10 mouse cellular contexts compared by ENCODE assay signal in the genomic region with DNA sequence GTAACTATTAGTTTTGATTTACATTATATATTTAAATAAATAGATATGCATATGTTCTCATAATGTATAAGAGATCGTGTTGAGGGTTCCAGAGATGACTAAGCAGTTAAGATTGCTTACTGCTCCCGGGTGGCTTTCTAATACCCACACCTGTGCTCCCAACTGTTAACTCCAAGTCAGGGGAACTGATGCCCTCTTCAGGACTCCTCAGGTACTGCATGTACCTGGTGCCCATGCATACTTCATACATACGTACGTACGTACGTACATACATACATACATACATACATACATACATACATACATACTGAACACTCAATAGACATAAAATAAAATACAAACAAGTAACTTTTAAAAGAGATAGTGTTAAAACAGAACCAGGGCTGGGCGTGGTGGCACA. TPM values are rescaled to one million over a fixed set of nuclear protein-coding genes. Genes with fewer than 3 reads are reported as not detected.
A peak's percentile ranks its signal among the peaks of the same experiment; 100 is the strongest.
DNase-seq lines count a peak whose midpoint lies in the region; ATAC-seq lines count a peak whose summit lies in the region.
"Had no signal": no experiment of that assay in that cellular context is flagged by ENCODE, and none has a peak within 500 bp of the region (broad histone marks: within the 10 kb centered on the region; RNA-seq: fewer than 3 reads in every experiment).

No protein-coding gene starts in this region.

- H3K4me1 ChIP-seq in kidney, embryonic 14.5 days (ENCODE audit: control insufficient read depth, insufficient read depth, low read length): no peaks in the 10 kb centered on the region

- intact Hi-C loops in left cerebral cortex, postnatal 10 days (cut with DNase I): no loop called here

- WGBS in kidney, embryonic 14.5 days: 86% methylated on average over 7 of the region's 7 CpGs

- H3K4me3 ChIP-seq in kidney, embryonic 14.5 days (ENCODE audit: low read length): no peak overlapping the region

- H3K27me3 ChIP-seq in kidney, embryonic 14.5 days (ENCODE audit: control insufficient read depth, insufficient read depth, low read length): no peaks in the 10 kb centered on the region

- peak; percentile 4 for DNase-seq in CD4-positive, CD25-positive, alpha-beta regulatory T cell, adult 2 months (ENCODE audit: low read depth, low spot score)
- DNase-seq in kidney, adult 9 months: peak; percentile 13
- peak; percentile 21 for DNase-seq in 3T3-L1 (ENCODE audit: low read depth, low spot score)
- peak; percentile 14 to 34 for DNase-seq in cerebellum, postnatal 10 days
- DNase-seq in left cerebral cortex, postnatal 10 days (ENCODE audit: extremely low spot score in 1 of 2, low spot score in 2 of 2): no peak
- DNase-seq: layer of hippocampus, postnatal 36 days had no signal

- no peak overlapping the region for H3K27ac ChIP-seq in kidney, embryonic 14.5 days (ENCODE audit: low read depth, low read length)

- H3K36me3 ChIP-seq in kidney, embryonic 14.5 days (ENCODE audit: control insufficient read depth, insufficient read depth, low read length): no peaks in the 10 kb centered on the region

- no peaks in the 10 kb centered on the region for H3K9me3 ChIP-seq in kidney, embryonic 14.5 days (ENCODE audit: control insufficient read depth, low read length)

- ATAC-seq in CD4-positive, CD25-positive, alpha-beta regulatory T cell, adult 4 months: no peak
- ATAC-seq in kidney, embryonic 14.5 days (ENCODE audit: low FRiP score, low TSS enrichment): no peak
- ATAC-seq in erythroid progenitor cell, adult 5-6 weeks (replicated peaks; ENCODE audit: low FRiP score, poor library complexity, severe bottlenecking): no peak
- ATAC-seq: forebrain, embryonic 14.5 days had no signal

- H3K9ac ChIP-seq in kidney, embryonic 14.5 days (ENCODE audit: low read depth, low read length): no peak overlapping the region

- no peak overlapping the region for H3K4me2 ChIP-seq in kidney, embryonic 14.5 days (replicated peaks; ENCODE audit: low read depth, low read length)

RNA-seq across cellular contexts. Expression of gene Zfp37, which starts 1.4 kb away (rescaled TPM):
- polyA plus RNA-seq in CD4-positive, CD25-positive, alpha-beta regulatory T cell, adult 4 months (2017; shearing (Covaris generic)): under 1 TPM in 1 of 2 experiments, not detected in 1; 0.58 TPM
- 10.0 and 15.5 TPM in 2 replicates for polyA plus RNA-seq in kidney, embryonic 14.5 days (2014; fragmentation: Nextera tagmentation; extraction: Ambion mirVana)
- not detected in 2 replicates for total RNA-seq in erythroid progenitor cell, adult 5-6 weeks (2015; ENCODE audit: low replicate concordance)
- total RNA-seq in erythroid progenitor cell, adult 5-6 weeks (2017; ENCODE audit: low replicate concordance): 0.98 and 2.2 TPM in 2 replicates
- 10 to 100 TPM; 22.3 to 22.9 TPM for total RNA-seq in left cerebral cortex, postnatal 10 days (2021)

RNA-seq across cellular contexts. Expression of gene Slc31a2, which starts 32.9 kb away (rescaled TPM):
- polyA plus RNA-seq in CD4-positive, CD25-positive, alpha-beta regulatory T cell, adult 4 months (2017; shearing (Covaris generic)): 10 to 100 TPM; 11.1 to 16.4 TPM
- 18.0 and 19.9 TPM in 2 replicates for polyA plus RNA-seq in kidney, embryonic 14.5 days (2014; fragmentation: Nextera tagmentation; extraction: Ambion mirVana)
- total RNA-seq in erythroid progenitor cell, adult 5-6 weeks (2015; ENCODE audit: low replicate concordance): 6.5 and 9.6 TPM in 2 replicates
- total RNA-seq in erythroid progenitor cell, adult 5-6 weeks (2017; ENCODE audit: low replicate concordance): 3.0 and 3.2 TPM in 2 replicates
- total RNA-seq in left cerebral cortex, postnatal 10 days (2021): 1 to 10 TPM; 8.5 to 9.4 TPM

Comparison
In these comparisons a context has a peak if more than half of its experiments do, and no peak if none do; other contexts are left out.
1. DNase-seq: peak in CD4-positive, CD25-positive, alpha-beta regulatory T cell, adult 2 months (single experiment), kidney, adult 9 months (single experiment), 3T3-L1 (single experiment) and cerebellum, postnatal 10 days (2 of 2); none in left cerebral cortex, postnatal 10 days (0 of 2).
2. RNA of gene Zfp37, which starts 1.4 kb away (total RNA-seq): 22.3 to 22.9 TPM in left cerebral cortex, postnatal 10 days; 0.98 to 2.2 TPM in erythroid progenitor cell, adult 5-6 weeks; every median in the first group is over 4 times any median in the second.